Mouse (Mus musculus) frontal cortex, postnatal 10 days (tissue): ENCODE results near the gene Foxf1.

Experiments used
- DNase-seq, 2 experiments: peaks; one replicate each; pipeline ENCODE4 v3.0.0; 2022; ENCODE audit warnings: low spot score in 2 of 2, mixed read lengths in 1 of 2

Foxf1 gene

DNA sequence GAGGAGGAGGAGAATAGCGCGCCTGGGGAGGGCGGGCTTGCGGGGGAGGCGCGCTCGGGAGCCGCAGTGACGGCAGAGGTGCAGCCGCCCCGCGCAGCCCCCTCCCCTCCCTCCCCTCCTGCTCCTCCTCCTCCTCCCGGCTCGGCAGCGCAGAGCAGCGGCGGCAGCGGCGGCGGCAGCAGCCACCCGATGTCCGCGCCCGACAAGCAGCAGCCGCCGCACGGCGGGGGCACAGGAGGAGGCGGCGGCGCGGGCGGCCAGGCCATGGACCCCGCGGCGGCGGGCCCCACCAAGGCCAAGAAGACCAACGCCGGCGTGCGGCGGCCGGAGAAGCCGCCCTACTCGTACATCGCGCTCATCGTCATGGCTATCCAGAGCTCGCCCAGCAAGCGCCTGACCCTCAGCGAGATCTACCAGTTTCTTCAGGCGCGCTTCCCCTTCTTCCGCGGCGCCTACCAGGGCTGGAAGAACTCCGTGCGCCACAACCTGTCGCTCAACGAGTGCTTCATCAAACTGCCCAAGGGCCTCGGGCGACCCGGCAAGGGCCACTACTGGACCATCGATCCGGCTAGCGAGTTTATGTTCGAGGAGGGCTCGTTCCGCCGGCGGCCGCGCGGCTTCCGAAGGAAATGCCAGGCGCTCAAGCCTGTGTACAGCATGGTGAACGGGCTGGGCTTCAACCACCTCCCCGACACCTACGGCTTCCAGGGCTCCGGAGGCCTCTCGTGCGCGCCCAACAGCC lies at the start of gene Foxf1:
Foxf1 (plus strand) TSS at position 177 of the 742 bp plus-strand sequence.
- DNase-seq, result no peak

DNA sequence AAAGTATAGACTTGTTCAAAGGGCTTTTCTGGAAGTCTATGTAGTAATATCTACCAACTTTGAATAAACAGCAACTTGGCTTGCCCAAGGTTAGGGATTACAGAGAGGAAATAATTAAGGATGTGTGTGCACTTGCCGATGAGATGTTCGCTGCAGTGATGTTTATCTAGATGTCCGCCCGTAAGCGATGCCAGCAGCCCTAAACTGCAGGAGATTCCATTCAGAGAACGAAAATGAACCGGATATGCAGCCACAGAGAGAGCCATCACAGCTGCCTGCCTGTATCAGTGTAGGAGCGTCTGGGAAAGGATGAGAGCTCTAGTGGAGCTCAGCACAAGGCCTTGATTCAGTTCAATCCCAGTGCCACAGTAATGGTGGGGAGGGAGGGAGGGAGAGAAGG lies 48.6 kb upstream of the Foxf1 start:
- no peak for DNase-seq

DNA sequence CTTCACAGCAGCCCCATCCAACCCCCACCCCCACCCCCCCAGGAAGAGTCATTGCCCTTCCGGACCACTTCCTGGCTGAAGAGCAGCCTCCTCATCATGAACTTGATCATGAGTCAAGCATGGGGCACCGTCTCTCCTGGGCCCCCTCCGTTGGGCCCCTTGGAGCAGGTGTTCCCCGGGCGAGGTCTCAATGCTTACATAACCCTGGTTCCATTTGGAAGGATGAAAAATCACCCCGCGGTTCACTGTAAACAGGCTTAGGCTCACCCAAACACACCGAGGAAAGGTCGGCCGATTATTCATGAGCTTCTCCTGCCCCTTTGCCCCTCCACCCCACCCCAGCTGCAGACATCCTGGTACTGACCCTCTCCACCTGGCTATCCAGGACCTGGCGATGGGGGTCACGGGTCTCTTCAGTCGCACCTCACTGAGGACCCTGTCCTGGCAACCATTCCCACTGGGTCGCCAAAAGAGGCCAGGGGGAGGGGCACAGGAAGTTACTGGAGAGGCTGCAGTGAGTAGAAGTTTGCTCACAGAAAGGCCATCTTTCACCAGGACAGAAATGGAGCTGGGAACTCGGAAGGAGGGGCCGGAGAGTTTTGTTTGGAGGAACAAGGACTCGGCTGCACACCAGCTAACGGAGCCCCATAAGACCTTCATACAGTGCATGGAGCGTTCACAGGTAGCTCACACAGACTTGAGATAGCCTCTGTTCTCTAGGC lies 40.3 kb upstream of the Foxf1 start:
- no peak for DNase-seq

DNA sequence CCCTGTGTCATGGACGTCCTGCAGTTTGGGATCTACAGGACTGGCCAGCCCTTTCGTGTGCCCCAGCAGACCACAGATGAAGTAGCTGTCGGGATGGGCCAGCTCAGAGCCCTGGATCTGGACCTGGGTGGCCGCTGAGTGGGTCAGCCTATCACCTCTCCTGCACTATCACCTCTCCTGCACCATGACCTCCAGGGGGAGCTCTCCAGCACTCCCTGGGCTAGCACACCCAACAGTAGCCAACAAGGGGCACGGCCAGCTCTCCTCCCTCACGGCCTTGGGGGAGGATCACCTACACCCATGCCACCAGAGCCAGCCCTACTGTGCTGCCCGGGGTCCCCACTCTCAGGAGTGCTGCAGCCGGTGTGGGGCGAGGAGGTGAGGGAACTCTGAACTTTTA lies 36.7 kb upstream of the Foxf1 start:
- DNase-seq, result no peak

DNA sequence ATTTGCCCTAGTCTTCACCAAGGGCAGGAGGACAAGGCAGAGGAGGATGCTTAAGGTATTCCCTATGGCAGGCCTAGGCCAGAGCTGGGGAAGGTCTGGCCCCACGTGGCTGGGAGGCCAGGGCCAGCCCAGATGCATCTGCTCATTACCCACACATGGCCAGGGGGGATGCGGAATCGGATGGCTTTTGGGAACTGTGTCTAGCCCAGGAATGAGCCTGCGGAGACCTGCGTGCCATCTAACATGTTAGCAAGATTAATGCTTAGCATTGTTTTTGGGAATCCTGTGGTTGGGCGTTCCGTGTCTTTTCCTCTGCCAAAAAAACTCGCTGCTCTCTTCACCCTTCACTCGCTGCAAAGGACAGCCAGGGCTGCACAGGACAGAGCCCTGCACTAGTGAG lies 26.1 kb upstream of the Foxf1 start:
- DNase-seq, result no peak

DNA sequence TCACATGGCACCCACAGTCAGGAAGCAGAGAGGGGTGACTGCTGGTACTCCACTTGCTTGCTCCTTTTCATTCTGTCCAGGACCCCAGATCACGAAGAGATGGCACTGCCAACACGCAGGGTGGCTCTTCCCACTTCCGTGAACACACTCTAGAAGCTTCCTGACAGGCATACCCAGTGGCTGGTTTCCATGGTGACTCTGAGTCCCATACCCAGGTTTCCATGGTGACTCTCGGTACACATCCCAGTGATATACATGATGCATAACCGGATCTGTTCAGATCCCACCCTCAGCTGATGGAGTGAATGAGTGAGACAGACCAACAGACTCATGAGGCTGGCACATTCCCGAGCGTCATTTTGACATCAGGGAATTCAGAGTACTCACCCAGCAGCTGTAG lies 25.1 kb upstream of the Foxf1 start:
- peak; percentile 46 to 68 for DNase-seq

DNA sequence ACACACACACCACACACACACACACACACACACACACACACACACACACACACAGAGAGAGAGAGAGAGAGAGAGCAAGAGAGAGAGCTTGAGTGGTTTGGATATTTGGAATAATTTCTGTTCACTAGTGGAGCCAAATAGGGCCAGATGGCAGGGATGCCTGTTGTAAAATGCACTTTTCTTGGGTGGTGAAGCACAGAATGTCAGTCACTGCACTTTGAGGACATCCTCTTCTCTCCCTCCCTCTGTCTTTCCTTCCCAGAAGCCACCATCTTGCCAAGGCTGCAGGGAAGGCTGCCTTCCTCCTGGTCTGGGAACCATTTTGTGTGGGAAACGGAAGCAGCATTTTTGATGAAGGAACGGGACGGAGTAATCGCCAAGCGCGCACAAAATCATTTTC lies 21.7 kb upstream of the Foxf1 start:
- no peak for DNase-seq

DNA sequence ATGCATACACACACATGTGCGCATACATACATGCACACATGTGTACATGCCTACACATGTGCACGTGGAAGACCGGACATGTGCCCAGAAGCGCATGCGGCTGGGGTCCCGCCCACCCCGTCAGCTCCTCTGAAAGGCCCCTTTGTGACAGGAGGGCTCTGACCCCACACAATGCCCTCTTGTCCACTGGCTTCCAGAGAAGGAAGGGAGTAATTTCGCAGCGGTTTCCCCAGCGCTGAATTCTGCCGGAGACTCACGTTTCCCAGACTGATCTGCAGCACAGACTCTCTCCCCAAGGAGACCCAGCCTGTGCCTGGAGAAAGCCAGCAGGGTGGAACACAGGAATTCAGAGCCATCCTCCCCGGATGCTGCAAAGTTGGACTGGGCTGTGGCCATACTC lies 20.5 kb upstream of the Foxf1 start:
- DNase-seq, result no peak

DNA sequence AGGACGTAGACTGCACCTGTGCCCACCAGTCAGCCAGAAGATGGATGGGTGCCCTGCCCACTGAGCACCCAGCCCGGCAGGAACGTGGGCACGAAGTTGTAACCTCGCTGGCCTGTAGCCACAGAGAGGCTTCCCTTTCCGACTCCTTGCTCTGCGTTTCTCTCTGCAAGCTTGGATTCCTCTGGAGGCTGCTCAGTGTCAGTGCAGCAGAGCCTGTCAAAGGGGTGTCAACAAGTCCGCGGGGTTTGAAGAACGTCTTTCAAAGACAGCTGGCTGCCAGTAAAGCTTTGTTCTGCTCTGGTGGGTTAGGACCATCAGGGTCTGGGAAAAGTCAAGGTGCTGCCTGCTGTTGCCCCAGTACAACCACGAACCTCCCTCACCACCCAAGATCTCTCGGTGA lies 12.7 kb upstream of the Foxf1 start:
- no peak for DNase-seq

DNA sequence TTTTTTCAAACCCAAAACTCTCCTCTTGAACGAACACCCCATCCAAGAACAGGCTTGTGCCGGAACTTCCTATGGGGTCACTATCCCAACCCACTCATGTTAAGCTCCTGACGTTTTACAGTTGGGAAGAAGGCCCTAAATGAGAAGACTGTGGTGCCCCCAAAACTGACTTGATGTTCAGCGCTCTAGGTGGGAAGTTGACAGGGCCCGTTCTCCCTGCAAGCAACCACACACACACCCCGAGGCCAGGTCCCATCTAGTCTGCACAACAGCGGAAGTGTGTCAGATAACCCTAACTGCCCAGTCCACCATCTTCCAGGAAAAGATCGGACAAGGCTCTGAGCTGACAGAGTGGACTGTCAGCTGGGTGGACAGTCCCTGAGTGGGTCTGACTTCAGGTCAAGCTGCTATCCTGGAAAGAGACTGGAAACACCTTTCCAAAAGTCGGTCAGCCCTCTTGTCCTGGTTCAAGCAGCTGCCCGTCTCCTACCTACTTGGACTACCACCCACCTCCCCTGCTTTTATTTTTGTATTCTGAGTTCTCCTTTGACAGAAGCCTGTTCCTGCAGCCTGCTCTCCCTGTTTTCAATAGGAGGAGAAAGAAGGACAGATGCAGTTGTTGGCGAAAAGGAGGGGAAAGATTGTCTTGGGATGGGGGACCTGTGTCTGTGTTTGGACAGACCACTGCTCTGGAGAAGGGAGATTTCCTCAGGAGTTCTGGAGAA lies 11.6 kb upstream of the Foxf1 start:
- no peak for DNase-seq

DNA sequence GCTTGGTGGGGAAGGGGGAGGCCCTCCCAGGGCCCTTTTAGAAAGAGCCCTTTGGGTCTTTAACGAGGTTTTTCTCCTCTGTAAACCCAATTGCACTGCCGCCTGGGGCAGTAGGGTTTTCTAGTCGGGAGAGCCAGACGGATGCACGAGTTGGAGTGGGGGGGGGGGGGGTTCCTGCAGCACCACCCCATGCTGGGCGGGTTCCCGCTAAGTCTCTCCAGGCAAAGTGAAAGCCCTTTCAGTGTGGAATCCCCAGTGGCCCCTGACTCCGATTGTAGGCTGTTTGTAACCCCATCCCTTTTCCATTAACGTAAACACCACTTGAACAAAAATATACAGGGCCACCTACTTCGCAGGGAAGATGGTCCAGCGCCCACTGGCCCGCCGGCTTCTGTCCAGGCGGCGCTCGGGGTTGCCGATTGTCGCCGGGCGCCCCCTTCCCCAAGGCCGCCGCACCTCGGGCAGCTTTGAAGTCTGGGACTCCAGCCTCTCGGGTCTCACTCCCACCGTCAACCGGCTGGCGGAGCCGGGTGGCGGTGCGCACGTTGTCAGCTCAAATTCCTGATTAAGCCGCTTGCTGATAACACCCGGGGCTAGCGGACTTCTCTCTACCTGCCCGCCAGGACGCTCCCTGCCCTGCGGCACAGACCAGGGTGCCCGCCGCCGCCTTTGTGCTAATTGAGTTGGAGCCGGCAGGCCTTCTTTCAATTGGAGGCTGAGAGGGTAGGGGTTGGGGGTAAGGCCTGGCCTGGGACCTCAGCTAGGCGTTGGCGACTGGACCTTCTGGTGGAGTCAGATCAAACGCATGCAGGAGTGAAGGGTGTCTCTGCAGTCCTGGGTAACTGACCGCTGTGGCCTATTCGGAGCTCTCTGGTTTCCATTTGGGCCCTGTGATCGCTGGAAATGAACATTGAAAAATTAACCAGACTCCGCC lies 10.7 kb upstream of the Foxf1 start:
- DNase-seq, result no peak

DNA sequence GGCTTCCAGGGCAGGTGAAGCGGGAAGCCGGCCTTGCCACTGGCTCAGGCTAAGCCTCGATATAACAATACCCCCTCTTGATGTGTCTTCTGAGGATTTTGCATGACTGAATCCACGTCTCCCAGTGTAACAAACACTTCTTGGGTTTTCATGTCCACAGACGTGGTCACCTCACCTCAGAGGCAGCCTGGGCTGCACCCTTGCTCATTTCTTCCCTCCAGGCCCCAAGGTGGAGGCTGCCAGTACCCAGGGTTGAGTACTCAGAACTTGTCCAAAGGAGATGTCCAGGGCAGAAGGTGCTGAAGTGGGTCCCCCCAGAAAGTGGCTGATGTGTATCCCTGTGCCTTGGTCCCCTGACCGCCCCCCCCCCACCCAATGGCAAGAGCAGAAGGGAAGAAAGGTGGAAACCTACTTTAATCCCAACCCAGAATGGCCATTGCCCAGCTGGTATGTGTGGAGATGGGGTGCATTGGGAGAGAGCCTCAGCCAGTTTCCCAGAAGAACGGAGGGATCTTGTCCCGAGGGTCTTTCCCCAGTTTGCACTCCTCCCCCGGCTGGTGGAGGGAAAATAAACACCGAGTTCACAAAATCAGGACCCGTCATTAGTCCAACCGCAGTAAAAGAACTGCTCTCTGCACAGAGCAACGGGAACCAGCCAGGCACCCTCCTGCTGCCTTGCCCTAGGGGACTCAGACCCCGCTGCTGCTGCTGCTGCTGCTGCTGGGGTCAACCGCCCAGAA lies 9.9 kb upstream of the Foxf1 start:
- no peak for DNase-seq

DNA sequence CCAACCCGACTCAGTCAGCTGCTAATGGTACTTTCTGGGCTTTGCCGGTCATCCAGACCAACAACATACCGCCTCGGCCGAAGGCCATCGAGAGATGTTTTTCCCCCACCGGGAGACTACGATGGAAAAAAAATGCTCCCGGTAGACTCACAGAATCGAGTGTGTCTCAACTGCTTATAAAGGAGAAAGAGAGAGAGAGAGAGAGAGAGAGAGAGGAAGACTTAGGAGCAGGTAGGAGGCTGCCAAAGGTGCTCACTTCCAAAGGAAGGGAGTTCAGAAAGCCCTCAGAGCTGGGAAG lies 9.4 kb upstream of the Foxf1 start:
- no peak for DNase-seq

DNA sequence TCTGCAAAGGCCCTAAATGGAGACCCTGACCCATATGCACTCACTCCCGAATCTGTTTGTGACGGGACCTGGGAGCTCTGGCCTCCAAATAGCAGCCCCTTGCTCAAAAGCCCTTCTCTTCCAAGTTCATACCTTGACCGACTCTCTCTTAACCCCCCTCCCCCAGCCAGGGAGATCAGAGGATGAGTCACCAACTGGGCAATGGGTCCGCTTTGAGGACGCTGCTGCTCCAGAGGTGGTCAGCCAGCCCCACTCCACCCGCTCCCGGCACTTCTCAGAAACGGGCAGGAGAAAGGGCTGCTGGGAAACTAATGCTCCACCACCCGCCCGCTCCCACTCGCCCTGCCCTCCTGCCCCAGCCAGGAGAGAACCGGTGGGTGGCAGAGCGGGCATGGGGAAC lies 8.2 kb upstream of the Foxf1 start:
- DNase-seq, result no peak

DNA sequence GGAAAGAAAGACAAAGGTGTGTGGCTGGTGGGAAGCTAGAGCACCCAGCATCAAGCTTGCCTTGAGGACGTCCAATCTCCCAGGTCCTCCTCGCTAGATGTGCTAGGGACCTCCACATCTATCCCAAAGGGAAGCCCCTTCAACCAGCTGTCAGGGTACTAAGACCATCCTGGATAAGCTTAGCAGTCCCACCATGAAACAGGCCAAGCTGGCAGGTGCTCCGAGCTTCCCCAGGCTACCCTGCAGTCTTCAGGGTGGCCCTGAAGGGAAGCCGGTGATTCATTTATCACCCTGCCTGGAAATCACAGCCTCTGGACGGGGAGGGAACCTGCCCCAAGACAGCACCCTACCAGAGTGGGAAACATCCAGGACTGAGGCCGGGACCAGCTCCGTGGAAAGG lies 7.6 kb upstream of the Foxf1 start:
- no peak for DNase-seq

DNA sequence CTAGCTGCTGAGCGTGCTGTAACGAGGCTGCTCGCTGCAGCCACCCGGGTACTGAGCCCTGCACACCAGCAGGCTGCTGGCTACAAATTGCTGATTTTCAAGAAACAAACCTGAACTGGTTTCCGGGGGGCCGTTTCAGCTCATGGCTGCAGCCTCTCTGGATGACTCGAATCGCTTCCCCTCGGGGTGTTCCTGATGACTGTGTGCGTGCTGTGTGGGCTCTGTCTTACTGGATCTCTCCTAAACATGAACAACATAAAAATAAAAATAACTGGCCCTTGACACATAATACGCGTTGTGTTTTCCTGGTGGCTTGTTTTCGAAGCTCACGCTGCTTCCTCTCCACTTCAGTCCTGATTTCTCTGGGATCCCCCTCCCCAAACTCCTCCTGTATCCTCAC lies 5.5 kb upstream of the Foxf1 start:
- DNase-seq, result no peak

DNA sequence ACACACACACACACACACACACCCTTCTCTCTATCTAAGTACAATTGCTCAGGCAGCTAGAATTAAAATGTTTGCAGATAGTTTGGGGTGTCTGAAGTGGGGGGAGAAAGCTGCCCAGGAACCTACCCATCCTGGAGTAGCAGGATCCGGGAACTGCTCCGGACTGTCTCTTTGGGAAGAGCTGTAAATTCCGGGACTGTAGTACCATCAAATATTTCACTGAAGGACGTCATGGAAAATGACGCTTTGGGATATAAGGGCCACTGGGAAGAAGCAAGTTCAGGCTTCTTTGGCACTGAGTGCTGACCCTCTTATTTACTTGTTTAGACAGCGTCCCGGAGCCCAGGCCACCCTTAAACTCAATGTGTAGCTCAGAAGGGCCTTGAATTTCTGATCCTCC lies 5.0 kb upstream of the Foxf1 start:
- DNase-seq, result no peak

DNA sequence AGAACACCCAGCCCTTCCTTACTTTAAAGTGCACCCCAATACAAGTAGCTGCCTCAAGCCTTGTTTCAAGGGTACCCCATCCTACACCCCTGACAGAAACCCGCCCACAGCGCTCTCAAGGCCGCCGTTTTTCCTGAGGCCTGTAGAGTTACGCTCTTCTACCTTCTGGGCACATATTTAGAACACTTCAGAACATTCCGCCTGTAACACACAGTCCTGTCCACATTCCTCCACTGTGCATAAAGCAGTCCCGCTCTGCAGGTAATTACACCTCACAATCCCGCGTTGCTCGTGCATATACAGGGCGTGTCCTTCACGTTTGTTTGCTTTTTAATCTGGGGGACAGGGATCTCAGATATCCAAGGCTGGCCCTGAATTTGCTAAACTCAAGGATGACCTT lies 4.2 kb upstream of the Foxf1 start:
- DNase-seq, result no peak

DNA sequence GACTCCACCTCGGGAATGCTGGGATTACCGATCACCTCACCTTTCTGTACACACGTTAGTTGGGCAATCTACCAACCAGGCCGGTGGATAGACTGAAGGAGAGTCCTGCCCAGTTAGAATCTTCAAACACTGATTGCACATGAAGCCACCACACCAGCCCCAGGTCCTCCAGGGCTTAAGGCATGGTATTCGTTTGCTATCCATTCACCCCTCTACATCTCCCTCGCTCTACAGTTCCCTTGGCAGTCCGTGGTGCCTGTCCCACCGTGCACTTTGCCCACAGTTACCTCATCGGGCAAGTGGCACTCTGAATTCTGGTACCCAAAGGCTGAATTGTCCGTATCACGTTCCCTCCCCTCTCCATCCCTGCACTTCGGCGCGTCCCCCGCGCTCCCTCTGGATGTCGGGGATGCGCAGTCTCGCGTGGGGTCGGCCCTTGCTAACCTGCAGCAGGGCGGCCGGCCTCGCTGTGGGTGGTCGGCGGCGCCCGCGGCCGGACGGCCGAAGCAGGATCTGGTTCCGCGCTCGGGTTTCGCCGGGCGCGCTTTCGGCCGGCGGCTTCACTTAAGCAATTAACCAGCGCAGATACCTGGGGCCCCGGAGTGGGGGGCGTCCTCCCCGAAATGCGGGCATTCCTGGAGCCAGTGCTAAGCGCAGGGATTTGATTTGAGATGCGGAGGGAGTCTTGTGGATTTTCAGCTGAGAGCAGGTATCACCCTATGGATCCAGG lies 3.7 kb upstream of the Foxf1 start:
- no peak for DNase-seq

DNA sequence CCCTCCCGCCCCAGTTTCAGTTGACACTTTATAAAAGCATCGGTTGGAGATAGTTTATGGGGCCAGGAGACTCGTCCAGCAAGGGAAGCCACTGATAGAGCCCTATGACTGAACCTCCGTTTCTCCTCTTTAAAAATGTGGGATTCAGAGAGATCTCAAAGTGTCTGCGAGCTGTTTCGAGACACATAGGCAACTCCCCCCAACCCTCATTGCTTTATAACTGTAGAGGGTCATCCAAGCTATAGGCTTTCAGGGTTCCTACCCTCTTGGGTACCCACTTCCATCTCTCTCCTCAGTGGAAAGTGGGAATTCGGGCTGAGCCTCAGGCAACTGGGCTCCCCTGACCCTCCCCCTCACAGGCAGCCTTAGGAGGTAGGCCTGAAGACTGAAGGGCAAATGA lies 2.8 kb upstream of the Foxf1 start:
- no peak for DNase-seq
